Mouse (Mus musculus): ENCODE results near the gene Rnf225. TPM values are rescaled to one million over a fixed set of nuclear protein-coding genes. Genes with fewer than 3 reads are reported as not detected.
A peak's percentile ranks its signal among the peaks of the same experiment; 100 is the strongest.
"Not testable (repeated sequence)": the region's sequence is repeated elsewhere in the genome, so short reads cannot be mapped to it uniquely, and the experiment has no call there.

Rnf225 gene
- polyA plus RNA-seq (2014; fragmentation: Nextera tagmentation; extraction: Ambion mirVana), result 0.30 and 0.45 TPM in 2 replicates

DNA sequence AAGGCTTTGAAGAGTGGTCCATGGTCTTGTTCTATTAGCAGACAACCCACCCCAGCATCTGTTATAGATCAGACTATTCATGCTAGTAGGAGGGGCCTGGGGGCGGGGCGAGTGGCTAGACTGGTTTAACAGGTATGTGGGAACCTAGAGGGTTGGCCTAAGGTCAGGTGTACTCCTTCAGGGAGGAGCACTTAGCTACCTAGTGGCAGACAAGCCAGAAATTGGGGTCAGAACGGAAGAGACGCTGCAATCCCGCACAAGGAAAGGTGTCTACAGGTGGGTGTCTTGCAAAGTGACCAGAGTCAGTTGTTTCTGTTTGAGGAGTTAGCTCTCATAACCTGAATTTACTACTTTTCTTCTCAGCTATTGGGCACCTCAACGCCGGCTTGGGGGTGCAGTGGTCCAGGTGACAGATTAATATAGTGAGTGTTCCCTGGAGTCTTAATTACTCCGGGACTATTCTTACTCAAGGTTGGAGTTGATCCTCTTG, at the start of gene Rnf225:
TSS of gene Rnf225 (plus strand) at position 226 of the 490 bp plus-strand sequence.
- 29% methylated on average over 8 of the region's 8 CpGs for WGBS
- no peak for ATAC-seq (ENCODE audit: insufficient number of reproducible peaks, insufficient read depth, low FRiP score, low read depth)
- Histone ChIP-seq H3K36me3 (ENCODE audit: control insufficient read depth, insufficient read depth, low read length) (peaks cover 43% of the 10 kb centered on the region), H3K4me1 (ENCODE audit: control insufficient read depth in 2 of 2, insufficient read depth in 2 of 2, low read length in 2 of 2) (peaks cover 6 to 17% of the 10 kb centered on the region in 2 experiments; a peak in 3 of 4 replicates), H3K9ac (ENCODE audit: low read length) (peak within 1 kb of the TSS; percentile 74), H3K27ac (replicated peaks in 1 of 2; ENCODE audit: control insufficient read depth in 1 of 2, insufficient read depth in 1 of 2, low read depth in 2 of 2, low read length in 2 of 2) (no peak within 1 kb of the TSS), H3K27me3 (ENCODE audit: control insufficient read depth, insufficient read depth, low read length) (no peaks in the 10 kb centered on the region), H3K4me2 (ENCODE audit: low read length) (peak within 1 kb of the TSS; percentile 87), H3K9me3 (ENCODE audit: control insufficient read depth, low read length) (no peaks in the 10 kb centered on the region), H3K4me3 (ENCODE audit: control insufficient read depth in 1 of 2, insufficient read depth in 1 of 2, low read depth in 1 of 2, low read length in 2 of 2) (peak within 1 kb of the TSS; percentile 39 to 45)

DNA sequence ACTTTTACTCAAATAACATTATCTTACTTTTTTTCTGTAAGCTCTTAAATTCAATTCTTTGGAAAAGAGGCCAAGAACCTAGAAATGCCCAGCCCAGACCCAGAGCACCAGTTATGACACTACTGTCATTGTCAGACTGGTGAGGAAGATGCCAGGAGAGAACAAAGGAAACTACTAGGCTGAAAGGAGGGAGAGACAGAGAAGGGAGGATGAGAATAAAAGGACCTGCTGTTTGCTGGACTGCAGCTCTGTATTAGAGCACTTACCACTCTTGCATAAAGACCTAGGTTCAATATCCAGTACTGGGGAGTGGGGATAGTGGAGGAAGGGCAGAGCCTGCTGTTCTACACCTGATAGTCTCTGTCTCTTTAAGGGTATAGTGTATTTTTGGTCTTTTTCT, 47.2 kb upstream of the Rnf225 start:
- no peak for ATAC-seq (ENCODE audit: insufficient number of reproducible peaks, insufficient read depth, low FRiP score, low read depth)
- Histone ChIP-seq H3K36me3 (ENCODE audit: control insufficient read depth, insufficient read depth, low read length) (peaks cover 12% of the 10 kb centered on the region), H3K9ac (ENCODE audit: low read length) (no peak overlapping the region), H3K4me3 (ENCODE audit: control insufficient read depth in 1 of 2, insufficient read depth in 1 of 2, low read depth in 1 of 2, low read length in 2 of 2) (no peak overlapping the region), H3K27me3 (ENCODE audit: control insufficient read depth, insufficient read depth, low read length) (no peaks in the 10 kb centered on the region), H3K9me3 (ENCODE audit: control insufficient read depth, low read length) (no peaks in the 10 kb centered on the region), H3K27ac (replicated peaks in 1 of 2; ENCODE audit: control insufficient read depth in 1 of 2, insufficient read depth in 1 of 2, low read depth in 2 of 2, low read length in 2 of 2) (no peak overlapping the region), H3K4me2 (ENCODE audit: low read length) (no peak overlapping the region), H3K4me1 (ENCODE audit: control insufficient read depth in 2 of 2, insufficient read depth in 2 of 2, low read length in 2 of 2) (peaks cover 2 to 6% of the 10 kb centered on the region in 2 experiments; a peak in 3 of 4 replicates)

DNA sequence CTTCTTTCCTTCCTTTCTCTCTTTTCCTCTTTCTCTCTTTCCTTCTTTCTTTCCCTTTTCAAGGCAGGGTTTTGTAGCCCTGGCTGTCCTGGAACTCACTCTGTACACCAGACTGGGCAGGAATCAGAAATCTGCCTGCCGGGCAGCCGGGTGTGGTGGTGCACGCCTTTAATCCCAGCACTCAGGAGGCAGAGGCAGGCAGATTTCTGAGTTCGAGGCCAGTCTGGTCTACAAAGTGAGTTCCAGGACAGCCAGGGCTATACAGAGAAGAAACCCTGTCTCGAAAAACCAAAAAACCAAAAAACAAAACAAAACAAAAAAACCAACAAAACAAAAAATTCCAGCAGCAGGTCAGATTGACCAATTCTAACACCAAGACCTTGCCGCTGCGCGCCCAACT, 46.7 kb upstream of the Rnf225 start:
- H3K9ac ChIP-seq (ENCODE audit: low read length), result 0 out of 2 replicates have a peak overlapping the region, but pooled peaks have one; percentile 34
- H3K4me1 ChIP-seq (ENCODE audit: control insufficient read depth in 2 of 2, insufficient read depth in 2 of 2, low read length in 2 of 2); H3K9me3 ChIP-seq (ENCODE audit: control insufficient read depth, low read length); ATAC-seq (ENCODE audit: insufficient number of reproducible peaks, insufficient read depth, low FRiP score, low read depth); H3K27me3 ChIP-seq (ENCODE audit: control insufficient read depth, insufficient read depth, low read length); H3K27ac ChIP-seq (replicated peaks in 1 of 2; ENCODE audit: control insufficient read depth in 1 of 2, insufficient read depth in 1 of 2, low read depth in 2 of 2, low read length in 2 of 2): not testable (repeated sequence)
- peak overlapping the region; percentile 49 to 84 for H3K4me3 ChIP-seq (ENCODE audit: control insufficient read depth in 1 of 2, insufficient read depth in 1 of 2, low read depth in 1 of 2, low read length in 2 of 2)
- WGBS, result 44% methylated on average over 8 of the region's 8 CpGs
- peak overlapping the region; percentile 90 for H3K4me2 ChIP-seq (ENCODE audit: low read length)
- H3K36me3 ChIP-seq (ENCODE audit: control insufficient read depth, insufficient read depth, low read length), result peaks cover 17% of the 10 kb centered on the region

DNA sequence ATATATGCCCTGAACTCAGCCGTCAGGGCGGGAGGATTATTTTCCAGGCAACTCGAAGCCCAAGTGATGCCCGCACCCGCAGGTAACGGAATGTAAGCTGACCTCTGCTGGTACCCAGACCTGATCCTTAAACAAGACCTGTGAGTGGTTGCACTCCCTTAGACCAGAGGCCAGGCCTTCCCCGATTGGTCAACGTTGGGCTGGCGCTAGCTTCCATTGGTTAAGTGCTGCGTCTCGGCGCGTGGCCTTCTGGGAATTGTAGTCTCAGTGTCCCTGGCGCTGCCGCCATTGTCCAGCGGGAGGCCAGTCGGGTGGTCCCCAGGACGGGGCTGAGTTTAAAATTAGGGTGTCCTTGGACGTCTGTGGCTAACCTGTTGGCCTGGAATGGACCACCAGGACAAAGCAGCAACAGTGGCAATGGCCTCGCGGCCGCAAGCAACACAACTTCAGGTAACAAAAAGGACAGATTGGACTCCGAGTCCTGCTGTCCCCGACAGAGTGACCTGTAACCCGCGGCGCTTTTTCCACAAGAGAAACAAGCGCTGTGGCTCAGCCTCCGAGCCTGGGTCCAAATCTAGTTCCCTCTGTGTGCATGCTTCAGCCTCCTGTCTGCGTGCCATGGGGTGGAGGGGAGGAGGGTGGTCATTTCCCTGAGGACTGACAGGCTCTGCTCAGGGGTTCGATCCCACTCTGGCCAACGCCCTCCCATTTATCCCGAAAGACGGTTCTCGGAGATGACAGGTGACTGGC, 46.1 kb upstream of the Rnf225 start, which contains the start of gene Zfp128:
TSS of gene Zfp128 (plus strand) at position 267 of the 750 bp plus-strand sequence.
- peaks cover 23% of the 10 kb centered on the region for H3K36me3 ChIP-seq (ENCODE audit: control insufficient read depth, insufficient read depth, low read length)
- H3K9me3 ChIP-seq (ENCODE audit: control insufficient read depth, low read length), result no peaks in the 10 kb centered on the region
- H3K27me3 ChIP-seq (ENCODE audit: control insufficient read depth, insufficient read depth, low read length), result no peaks in the 10 kb centered on the region
- ATAC-seq (ENCODE audit: insufficient number of reproducible peaks, insufficient read depth, low FRiP score, low read depth), result peak; percentile 98
- peak within 1 kb of the TSS; percentile 90 for H3K4me2 ChIP-seq (ENCODE audit: low read length)
- H3K9ac ChIP-seq (ENCODE audit: low read length), result peak within 1 kb of the TSS; percentile 86
- H3K4me1 ChIP-seq (ENCODE audit: control insufficient read depth in 2 of 2, insufficient read depth in 2 of 2, low read length in 2 of 2), result peaks cover 2 to 6% of the 10 kb centered on the region in 2 experiments; a peak in 3 of 4 replicates
- 1% methylated on average over 35 of the region's 35 CpGs for WGBS
- peak within 1 kb of the TSS; percentile 75 to 84 for H3K4me3 ChIP-seq (ENCODE audit: control insufficient read depth in 1 of 2, insufficient read depth in 1 of 2, low read depth in 1 of 2, low read length in 2 of 2)
- H3K27ac ChIP-seq (replicated peaks in 1 of 2; ENCODE audit: control insufficient read depth in 1 of 2, insufficient read depth in 1 of 2, low read depth in 2 of 2, low read length in 2 of 2), result peak within 1 kb of the TSS in 1 of 2 experiments; percentile 25; a peak in 2 of 4 replicates

DNA sequence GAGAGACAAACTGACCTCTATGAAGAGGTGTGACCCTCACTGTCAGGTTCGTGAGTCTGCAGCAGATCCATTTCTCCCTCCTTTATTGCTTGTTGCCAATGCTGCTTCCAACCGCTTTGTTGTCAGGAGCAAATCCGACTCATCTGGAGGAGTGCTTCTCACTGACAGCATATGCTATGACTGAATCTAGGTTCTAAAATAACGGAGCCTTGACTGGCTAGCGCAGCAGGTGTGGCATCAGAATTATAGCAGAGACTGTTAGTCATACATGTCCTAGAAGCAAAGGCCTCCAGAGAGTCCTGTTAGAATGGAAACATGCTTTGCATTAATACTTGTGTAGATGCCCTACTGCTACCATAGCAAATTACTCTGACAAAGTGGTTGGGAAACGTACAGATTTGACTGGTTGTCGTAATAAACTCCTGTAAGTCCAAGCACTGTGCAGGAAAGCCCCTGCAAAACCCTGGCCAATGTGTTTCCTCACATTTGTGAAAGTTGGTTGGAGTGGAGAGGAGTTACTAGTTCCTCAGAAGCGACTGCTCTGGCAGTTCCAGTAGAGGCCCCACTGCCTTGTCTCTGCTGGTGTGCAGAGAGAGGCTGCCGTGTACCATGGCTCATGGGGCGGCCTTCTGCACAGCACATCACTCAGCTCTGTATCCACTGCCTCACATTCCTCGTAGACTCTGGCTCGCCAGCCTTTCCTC, 40.5 kb upstream of the Rnf225 start:
- Histone ChIP-seq H3K4me1 (ENCODE audit: control insufficient read depth in 2 of 2, insufficient read depth in 2 of 2, low read length in 2 of 2) (peaks cover 0 to 3% of the 10 kb centered on the region in 2 experiments; a peak in 2 of 4 replicates), H3K9me3 (ENCODE audit: control insufficient read depth, low read length) (no peaks in the 10 kb centered on the region), H3K4me2 (ENCODE audit: low read length) (no peak overlapping the region), H3K9ac (ENCODE audit: low read length) (no peak overlapping the region), H3K36me3 (ENCODE audit: control insufficient read depth, insufficient read depth, low read length) (peaks cover 76% of the 10 kb centered on the region), H3K4me3 (ENCODE audit: control insufficient read depth in 1 of 2, insufficient read depth in 1 of 2, low read depth in 1 of 2, low read length in 2 of 2) (no peak overlapping the region), H3K27ac (replicated peaks in 1 of 2; ENCODE audit: control insufficient read depth in 1 of 2, insufficient read depth in 1 of 2, low read depth in 2 of 2, low read length in 2 of 2) (no peak overlapping the region), H3K27me3 (ENCODE audit: control insufficient read depth, insufficient read depth, low read length) (no peaks in the 10 kb centered on the region)
- 90% methylated on average over 12 of the region's 12 CpGs for WGBS
- ATAC-seq (ENCODE audit: insufficient number of reproducible peaks, insufficient read depth, low FRiP score, low read depth), result no peak

DNA sequence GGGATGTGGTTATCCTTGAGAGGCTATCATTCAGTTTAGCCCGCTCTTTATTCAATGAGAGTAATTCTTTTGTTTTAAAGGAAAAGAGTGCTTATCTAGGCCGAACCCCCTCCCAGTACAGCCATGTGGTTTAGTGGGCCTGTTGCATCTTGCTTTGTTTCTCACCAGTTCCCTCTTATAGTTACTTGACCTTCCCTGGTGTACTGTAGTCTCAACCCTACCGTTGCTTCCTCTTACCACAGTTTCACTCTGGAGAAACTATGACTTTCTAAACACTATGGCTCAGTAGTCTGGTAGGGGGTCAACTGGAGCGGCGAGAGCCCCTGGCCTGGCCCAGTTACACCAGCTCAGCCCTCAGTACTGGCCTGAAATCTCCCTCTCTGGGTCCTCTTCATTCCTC, 39.6 kb upstream of the Rnf225 start:
- no peaks in the 10 kb centered on the region for H3K9me3 ChIP-seq (ENCODE audit: control insufficient read depth, low read length)
- H3K4me1 ChIP-seq (ENCODE audit: control insufficient read depth in 2 of 2, insufficient read depth in 2 of 2, low read length in 2 of 2), result no peaks in the 10 kb centered on the region; a peak in 1 of 4 replicates
- no peak overlapping the region for H3K4me3 ChIP-seq (ENCODE audit: control insufficient read depth in 1 of 2, insufficient read depth in 1 of 2, low read depth in 1 of 2, low read length in 2 of 2)
- H3K36me3 ChIP-seq (ENCODE audit: control insufficient read depth, insufficient read depth, low read length), result peaks cover 82% of the 10 kb centered on the region
- no peaks in the 10 kb centered on the region for H3K27me3 ChIP-seq (ENCODE audit: control insufficient read depth, insufficient read depth, low read length)
- H3K27ac ChIP-seq (replicated peaks in 1 of 2; ENCODE audit: control insufficient read depth in 1 of 2, insufficient read depth in 1 of 2, low read depth in 2 of 2, low read length in 2 of 2), result no peak overlapping the region
- 92% methylated on average over 5 of the region's 5 CpGs for WGBS
- H3K4me2 ChIP-seq (ENCODE audit: low read length), result no peak overlapping the region
- no peak for ATAC-seq (ENCODE audit: insufficient number of reproducible peaks, insufficient read depth, low FRiP score, low read depth)
- H3K9ac ChIP-seq (ENCODE audit: low read length), result no peak overlapping the region

DNA sequence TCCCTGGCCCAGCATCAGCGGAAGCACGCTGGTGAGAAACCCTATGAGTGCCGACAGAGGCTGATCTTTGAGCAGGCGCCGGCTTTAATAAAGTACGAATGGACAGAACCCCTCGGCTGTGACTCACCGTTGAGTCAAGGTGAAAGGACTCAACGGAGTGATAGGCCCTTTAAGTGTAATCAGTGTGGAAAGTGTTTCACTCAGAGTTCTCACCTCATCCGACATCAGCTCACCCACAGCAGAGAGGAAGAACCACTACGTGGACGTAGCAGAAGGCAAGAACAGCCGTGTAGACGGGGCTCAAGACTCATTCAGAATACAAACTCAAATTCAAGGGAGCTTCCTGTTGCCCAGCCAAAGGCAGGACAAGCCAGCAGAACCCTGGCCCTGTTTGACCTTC, 36.3 kb upstream of the Rnf225 start:
- 87% methylated on average over 14 of the region's 14 CpGs for WGBS
- Histone ChIP-seq H3K36me3 (ENCODE audit: control insufficient read depth, insufficient read depth, low read length) (peaks cover 61% of the 10 kb centered on the region), H3K4me2 (ENCODE audit: low read length) (no peak overlapping the region), H3K9ac (ENCODE audit: low read length) (no peak overlapping the region), H3K4me3 (ENCODE audit: control insufficient read depth in 1 of 2, insufficient read depth in 1 of 2, low read depth in 1 of 2, low read length in 2 of 2) (no peak overlapping the region), H3K4me1 (ENCODE audit: control insufficient read depth in 2 of 2, insufficient read depth in 2 of 2, low read length in 2 of 2) (no peaks in the 10 kb centered on the region), H3K27ac (replicated peaks in 1 of 2; ENCODE audit: control insufficient read depth in 1 of 2, insufficient read depth in 1 of 2, low read depth in 2 of 2, low read length in 2 of 2) (no peak overlapping the region), H3K27me3 (ENCODE audit: control insufficient read depth, insufficient read depth, low read length) (no peaks in the 10 kb centered on the region), H3K9me3 (ENCODE audit: control insufficient read depth, low read length) (no peaks in the 10 kb centered on the region)
- ATAC-seq (ENCODE audit: insufficient number of reproducible peaks, insufficient read depth, low FRiP score, low read depth), result no peak
